Mouse (Mus musculus) midbrain, embryonic 16.5 days (tissue): ENCODE measurements around the gene Kxd1. TPM values are rescaled to one million over a fixed set of nuclear protein-coding genes. Genes with fewer than 3 reads are reported as not detected.

Experiments
- ATAC-seq: fragments of 200-750 bp; cut with Nextera tagmentation; 2 replicates; pipeline ENCODE4 v1.8.0; 2017; ENCODE audit warnings: moderate TSS enrichment
- H3K27ac ChIP-seq: fragments of 300-500 bp; sonication (generic); 2 replicates; pipeline ENCODE4 v1.5.1; 2014; ENCODE audit warnings: mild to moderate bottlenecking, low read length, mixed read lengths
- H3K27me3 ChIP-seq: fragments of 300-500 bp; sonication (generic); 2 replicates; pipeline ENCODE4 v1.6.1; 2014; ENCODE audit warnings: low read depth, low read length, mixed read lengths; ENCODE audit not compliant: control insufficient read depth, insufficient read depth
- H3K36me3 ChIP-seq: fragments of 300-500 bp; sonication (generic); 2 replicates; pipeline ENCODE4 v1.6.1; 2014; ENCODE audit warnings: mild to moderate bottlenecking, low read length, moderate library complexity, mixed read lengths; ENCODE audit not compliant: control insufficient read depth, insufficient read depth
- H3K4me1 ChIP-seq: fragments of 300-500 bp; sonication (generic); 2 replicates; pipeline ENCODE4 v1.6.1; 2014; ENCODE audit warnings: mild to moderate bottlenecking, low read length, mixed read lengths; ENCODE audit not compliant: control insufficient read depth, insufficient read depth
- H3K4me2 ChIP-seq: fragments of 300-500 bp; sonication (generic); 2 replicates; pipeline ENCODE4 v1.6.1; 2014; ENCODE audit warnings: mild to moderate bottlenecking, low read length, mixed read lengths
- H3K4me3 ChIP-seq: fragments of 300-500 bp; sonication (generic); 2 replicates; pipeline ENCODE4 v1.5.1; 2014; ENCODE audit warnings: low read depth, mild to moderate bottlenecking, low read length, moderate library complexity, mixed read lengths
- H3K9ac ChIP-seq: fragments of 300-500 bp; sonication (generic); 2 replicates; pipeline ENCODE4 v1.6.1; 2014; ENCODE audit warnings: low read depth, low read length, mixed read lengths
- H3K9me3 ChIP-seq: fragments of 300-500 bp; sonication (generic); replicated peaks from 2 replicates; pipeline ENCODE4 v1.6.1; 2014; ENCODE audit warnings: mild to moderate bottlenecking, low read length, mixed read lengths; ENCODE audit not compliant: control insufficient read depth, poor library complexity, severe bottlenecking
- WGBS: fragments of 180-500 bp; shearing (Covaris S2); extraction: QIAGEN DNeasy Blood & Tissue Kit; methylation state at CpG from one replicate; pipeline ENCODE4 v1.1.7; 2014; 5-methylcytosine and 5-hydroxymethylcytosine counted together
- polyA plus RNA-seq: library from polyadenylated mRNA; unstranded; fragments of >200 nt; fragmentation: Nextera tagmentation; extraction: Ambion mirVana; gene quantifications from 2 replicates; pipeline ENCODE4 v1.2.1, GENCODE M21; 2015

Kxd1 gene
- 43.1 and 43.3 TPM in 2 replicates for polyA plus RNA-seq

DNA sequence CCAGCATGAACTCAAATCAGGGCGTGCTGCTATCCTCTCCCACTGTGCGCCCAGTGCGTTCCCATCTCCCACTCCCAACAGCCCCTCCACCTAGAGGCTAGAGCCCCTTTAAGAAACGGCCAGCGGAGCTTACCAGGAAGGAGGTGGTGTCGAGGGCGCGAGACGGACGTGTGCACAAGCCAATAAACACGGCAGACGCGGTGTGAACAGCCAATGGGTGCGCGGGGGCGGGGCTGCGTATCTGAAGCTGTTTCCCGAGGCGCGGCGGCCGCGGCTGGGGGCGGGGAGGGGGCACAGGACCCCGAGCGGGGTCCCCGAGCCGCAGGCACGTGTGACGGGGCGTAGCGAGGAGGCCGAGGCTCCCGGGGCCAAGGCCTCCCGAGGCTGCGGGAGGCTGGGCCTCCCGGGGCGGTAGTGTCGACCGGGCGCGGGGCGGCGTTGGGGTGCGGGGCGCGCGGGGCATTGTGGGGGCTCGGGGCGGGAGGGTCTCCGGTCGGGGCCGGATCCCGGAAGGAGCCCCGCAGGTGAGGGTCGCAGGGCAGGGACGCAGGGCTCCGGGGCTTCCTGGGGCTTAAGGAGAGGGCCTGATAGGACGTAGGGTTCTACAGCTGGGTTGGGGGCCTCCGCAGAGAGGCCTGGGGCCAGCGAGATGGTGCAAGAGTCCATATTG lies at the start of gene Kxd1, which contains the start of gene Fkbp8:
Gene Kxd1 (minus strand): TSS at position 445 of the 670 bp plus-strand sequence.
Gene Fkbp8 (plus strand): TSS at position 213 of the 670 bp plus-strand sequence.
- ATAC-seq, result peak; percentile 93
- Histone ChIP-seq H3K4me3 (peak within 1 kb of the TSS; percentile 81), H3K4me1 (peaks cover 16% of the 10 kb centered on the region), H3K27me3 (no peaks in the 10 kb centered on the region), H3K27ac (peak within 1 kb of the TSS; percentile 93), H3K9ac (peak within 1 kb of the TSS; percentile 97), H3K36me3 (peaks cover 19% of the 10 kb centered on the region), H3K4me2 (peak within 1 kb of the TSS; percentile 75), H3K9me3 (no peaks in the 10 kb centered on the region)
- WGBS, result under 1% methylated on average over 34 of the region's 61 CpGs

DNA sequence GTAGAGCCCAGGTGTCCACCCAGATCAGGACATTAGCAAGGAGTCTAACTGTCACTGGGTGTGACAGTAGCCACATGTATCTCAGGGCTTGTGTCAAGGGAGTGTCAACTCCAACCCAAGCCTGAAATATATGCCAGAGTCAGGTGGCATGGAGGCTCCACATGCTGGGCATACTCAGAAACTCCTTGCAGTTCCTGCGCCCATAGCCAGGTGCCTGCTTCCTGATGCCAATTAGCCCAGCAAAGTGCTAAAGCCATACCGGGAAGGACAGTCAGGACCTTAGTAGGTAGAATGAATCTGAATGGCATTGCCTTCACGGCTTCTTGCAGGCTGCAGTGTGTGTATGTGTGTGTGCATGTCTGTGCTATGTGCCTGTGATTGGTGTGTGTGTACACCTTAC lies 49.5 kb upstream of the Kxd1 start:
- Histone ChIP-seq H3K4me2 (no peak overlapping the region), H3K9ac (no peak overlapping the region), H3K27ac (no peak overlapping the region), H3K36me3 (peaks cover 17% of the 10 kb centered on the region), H3K4me1 (no peaks in the 10 kb centered on the region), H3K4me3 (no peak overlapping the region), H3K9me3 (no peaks in the 10 kb centered on the region), H3K27me3 (no peaks in the 10 kb centered on the region)
- no peak for ATAC-seq
- 95% methylated on average over 3 of the region's 3 CpGs for WGBS

DNA sequence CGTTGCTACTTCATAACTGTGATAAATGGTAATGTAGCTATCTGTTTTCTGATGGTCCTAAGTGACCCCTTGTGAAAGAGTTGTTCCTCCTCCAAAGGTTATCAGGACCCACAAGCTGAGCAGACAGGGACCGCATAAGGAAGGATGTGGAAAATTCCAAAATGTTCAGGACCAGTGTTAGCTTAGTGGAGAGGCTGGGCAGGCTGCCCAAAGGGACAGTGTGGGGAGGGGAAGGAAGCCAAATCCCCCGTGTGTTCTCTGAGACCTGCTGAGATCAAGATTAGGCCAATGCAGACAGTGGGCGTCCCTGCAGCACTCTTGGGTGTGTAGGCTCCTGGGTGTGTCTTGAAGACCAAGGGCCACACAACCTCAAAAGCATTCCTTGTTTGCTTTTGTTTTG lies 47.2 kb upstream of the Kxd1 start:
- Histone ChIP-seq H3K4me2 (no peak overlapping the region), H3K27me3 (no peaks in the 10 kb centered on the region), H3K9ac (no peak overlapping the region), H3K36me3 (peaks cover 8% of the 10 kb centered on the region), H3K4me1 (no peaks in the 10 kb centered on the region), H3K9me3 (no peaks in the 10 kb centered on the region), H3K4me3 (no peak overlapping the region), H3K27ac (no peak overlapping the region)
- no peak for ATAC-seq
- 83% methylated on average over 4 of the region's 4 CpGs for WGBS

DNA sequence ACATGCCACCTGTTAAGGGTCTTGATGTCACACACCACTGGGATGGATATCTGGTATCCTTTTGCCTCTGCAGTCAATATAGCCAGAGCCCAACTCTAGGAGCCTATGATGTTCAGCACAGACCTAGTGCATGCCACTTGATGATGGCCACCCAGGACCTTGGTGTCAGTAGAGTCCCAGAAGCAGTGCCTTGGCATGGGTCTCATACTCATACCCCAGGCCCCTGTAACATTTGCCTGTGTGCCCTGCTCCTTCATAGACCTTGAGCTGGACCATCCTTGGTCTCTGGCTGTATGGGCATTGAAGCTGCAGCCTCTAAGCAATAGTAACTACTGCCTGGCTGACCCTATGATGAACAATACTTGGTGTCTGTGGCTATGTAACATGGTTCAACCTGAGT lies 46.5 kb upstream of the Kxd1 start:
- Histone ChIP-seq H3K27me3 (no peaks in the 10 kb centered on the region), H3K4me3 (no peak overlapping the region), H3K9ac (no peak overlapping the region), H3K4me1 (no peaks in the 10 kb centered on the region), H3K4me2 (no peak overlapping the region), H3K9me3 (no peaks in the 10 kb centered on the region), H3K36me3 (peaks cover 7% of the 10 kb centered on the region), H3K27ac (no peak overlapping the region)
- no peak for ATAC-seq

DNA sequence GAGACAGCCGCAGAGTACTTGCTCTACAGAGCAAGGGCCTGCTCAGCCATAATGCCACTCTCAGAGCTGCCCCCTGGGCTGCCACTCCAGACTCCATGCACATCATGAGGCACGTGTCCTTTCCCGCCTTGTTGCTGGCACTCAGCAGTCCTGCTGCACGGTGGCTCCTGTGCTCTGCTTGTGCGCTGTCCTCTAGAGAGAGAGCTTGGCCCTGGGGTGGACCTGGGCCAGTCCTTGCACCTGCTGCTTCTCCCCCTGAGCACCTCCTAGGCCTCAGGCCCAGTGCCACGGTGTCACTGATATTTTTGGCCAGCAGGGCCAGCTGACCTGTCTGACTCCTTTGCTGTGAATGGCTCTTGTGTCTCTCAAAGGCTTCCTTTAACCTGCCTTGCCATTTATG lies 43.2 kb upstream of the Kxd1 start:
- H3K4me3 ChIP-seq, result no peak overlapping the region
- WGBS, result 77% methylated on average over 6 of the region's 6 CpGs

DNA sequence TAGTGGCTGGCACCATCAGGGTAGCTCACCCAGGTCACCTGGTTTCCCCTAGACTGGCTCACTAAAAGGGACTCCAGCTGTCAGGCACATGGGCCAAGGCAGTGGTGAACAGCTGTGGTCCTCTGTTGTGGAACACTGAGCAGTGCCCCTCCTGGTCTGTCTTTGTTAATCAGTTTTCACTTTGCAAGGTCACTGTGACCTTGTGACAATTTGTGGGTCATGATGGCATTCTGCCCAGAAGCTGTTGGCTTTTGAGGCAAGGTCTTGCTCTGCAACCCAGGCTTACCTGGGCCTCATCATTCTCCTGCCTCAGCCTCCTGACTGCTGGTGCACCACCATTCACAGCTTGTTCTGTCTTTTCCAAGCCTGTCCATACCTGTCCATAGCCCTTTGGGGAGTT lies 42.6 kb upstream of the Kxd1 start:
- no peak overlapping the region for H3K9ac ChIP-seq

More for the DNA sequence above, 43.2 kb upstream of the Kxd1 start:
- Histone ChIP-seq H3K9me3 (no peaks in the 10 kb centered on the region), H3K36me3 (no peaks in the 10 kb centered on the region), H3K4me2 (no peak overlapping the region), H3K27ac (no peak overlapping the region), H3K9ac (no peak overlapping the region), H3K27me3 (no peaks in the 10 kb centered on the region), H3K4me1 (no peaks in the 10 kb centered on the region)
- ATAC-seq, result peak; percentile 37; the same call in 1 of the 2 replicates

DNA sequence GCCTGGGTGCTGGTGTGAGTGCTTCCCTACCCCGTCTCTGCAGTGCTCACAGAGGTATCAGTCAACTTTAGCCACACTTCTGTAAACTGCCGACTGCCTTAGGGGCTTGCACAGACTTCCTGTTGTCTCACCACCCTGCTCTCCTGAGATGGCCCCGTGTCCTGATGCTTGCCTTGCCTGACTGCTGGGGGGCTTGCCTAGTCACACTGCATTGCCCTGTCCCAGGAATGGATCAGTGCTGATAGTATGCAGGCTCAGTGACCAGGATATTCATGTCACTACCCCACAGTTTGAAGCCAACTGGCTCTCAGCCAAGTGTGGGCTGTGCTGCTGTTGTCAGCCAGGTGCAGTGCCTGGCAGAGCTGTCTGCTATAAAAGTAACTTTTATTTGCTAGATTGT lies 37.8 kb upstream of the Kxd1 start:
- no peak overlapping the region for H3K27ac ChIP-seq
- WGBS, result 86% methylated on average over 3 of the region's 3 CpGs
- H3K9me3 ChIP-seq, result no peaks in the 10 kb centered on the region
- H3K9ac ChIP-seq, result no peak overlapping the region
- H3K4me3 ChIP-seq, result no peak overlapping the region
- no peak for ATAC-seq
- H3K36me3 ChIP-seq, result no peaks in the 10 kb centered on the region
- no peak overlapping the region for H3K4me2 ChIP-seq
- no peaks in the 10 kb centered on the region for H3K27me3 ChIP-seq
- H3K4me1 ChIP-seq, result no peaks in the 10 kb centered on the region

More for the DNA sequence above, 42.6 kb upstream of the Kxd1 start:
- H3K36me3 ChIP-seq, result no peaks in the 10 kb centered on the region
- no peaks in the 10 kb centered on the region for H3K9me3 ChIP-seq
- H3K4me3 ChIP-seq, result no peak overlapping the region
- H3K27me3 ChIP-seq, result no peaks in the 10 kb centered on the region
- H3K27ac ChIP-seq, result no peak overlapping the region
- H3K4me1 ChIP-seq, result no peaks in the 10 kb centered on the region
- no peak overlapping the region for H3K4me2 ChIP-seq
- ATAC-seq, result no peak

DNA sequence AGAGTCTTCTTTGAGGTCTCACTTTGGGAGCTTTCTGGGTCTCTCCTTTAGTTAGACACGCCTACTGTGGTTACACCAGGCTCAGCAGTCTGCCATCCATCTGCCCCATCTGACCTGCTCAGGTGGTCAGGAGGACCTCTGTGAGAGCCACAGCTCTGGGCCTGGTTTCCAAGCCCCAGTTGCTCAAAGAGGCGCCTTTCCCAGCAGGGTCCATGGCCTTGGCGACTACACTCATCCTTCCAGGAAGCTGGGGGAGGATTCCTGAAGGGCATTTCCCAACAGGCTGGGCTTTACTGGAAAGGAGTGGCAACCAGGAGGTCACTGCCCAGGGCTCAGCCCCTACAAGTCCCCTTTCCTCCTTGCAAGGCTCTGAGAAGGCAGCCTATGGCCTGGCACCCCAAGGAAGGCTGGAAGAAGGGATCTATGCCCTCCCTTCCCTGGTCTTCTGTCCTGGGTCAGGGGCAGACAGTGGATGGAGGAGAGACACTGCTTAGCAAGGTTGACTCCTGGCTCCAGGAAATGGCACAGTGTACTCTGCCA lies 37.0 kb upstream of the Kxd1 start:
- Histone ChIP-seq H3K4me1 (no peaks in the 10 kb centered on the region), H3K27me3 (no peaks in the 10 kb centered on the region), H3K27ac (no peak overlapping the region), H3K9ac (no peak overlapping the region), H3K36me3 (no peaks in the 10 kb centered on the region), H3K4me3 (no peak overlapping the region), H3K9me3 (no peaks in the 10 kb centered on the region), H3K4me2 (no peak overlapping the region)
- 92% methylated on average over 3 of the region's 3 CpGs for WGBS
- no peak for ATAC-seq

DNA sequence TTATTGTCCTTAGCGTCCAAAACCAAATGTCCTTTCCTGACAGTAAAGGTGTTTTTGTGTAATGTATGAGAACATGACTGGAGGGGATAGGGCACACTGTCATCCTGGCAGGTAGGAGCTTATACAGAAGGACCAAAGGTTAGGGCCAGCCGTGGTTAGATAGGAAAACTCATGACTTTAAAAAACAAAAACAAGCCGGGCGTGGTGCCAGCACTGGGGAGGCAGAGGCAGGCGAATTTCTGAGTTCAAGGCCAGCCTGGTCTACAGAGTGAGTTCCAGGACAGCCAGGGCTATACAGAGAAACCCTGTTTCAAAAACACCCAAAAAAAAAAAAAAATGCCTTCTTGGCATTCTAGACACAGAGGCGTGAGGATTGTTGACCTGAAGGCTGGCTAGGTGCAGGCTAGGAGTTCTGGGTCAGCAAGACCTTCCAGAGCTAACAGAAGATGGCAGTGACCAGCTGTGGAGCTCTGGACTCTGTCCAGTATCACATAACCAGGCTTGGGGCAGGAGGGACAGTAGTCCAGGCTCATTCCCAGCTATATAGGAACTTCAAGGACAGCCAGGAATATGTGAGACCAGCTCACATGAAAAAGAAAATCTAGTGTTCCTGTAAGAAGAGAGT lies 36.1 kb upstream of the Kxd1 start:
- H3K4me3 ChIP-seq, result no peak overlapping the region
- H3K27ac ChIP-seq, result no peak overlapping the region
- H3K9me3 ChIP-seq, result no peaks in the 10 kb centered on the region
- H3K36me3 ChIP-seq, result no peaks in the 10 kb centered on the region
- no peaks in the 10 kb centered on the region for H3K4me1 ChIP-seq
- no peak overlapping the region for H3K4me2 ChIP-seq
- H3K27me3 ChIP-seq, result no peaks in the 10 kb centered on the region
- no peak overlapping the region for H3K9ac ChIP-seq
- ATAC-seq, result no peak
- WGBS, result 94% methylated on average over 6 of the region's 6 CpGs
